Mouse (Mus musculus) CD8-positive naive resting alpha-beta T cell, adult 2 months (primary cell): ENCODE results near the gene Ints1.
A peak's percentile ranks its signal among the peaks of the same experiment; 100 is the strongest.

Experiments used
- DNase-seq, 2 experiments: peaks; one replicate each; pipeline ENCODE4 v3.0.0; 2022; ENCODE audit warnings: low read depth in 2 of 2, low spot score in 2 of 2

Gene Ints1

GRCm38 (mm10) chr5:139718949-139719348 is 56.5 kb downstream of the Ints1 start:
- DNase-seq = no peak

GRCm38 (mm10) chr5:139718540-139718939 is 56.9 kb downstream of the Ints1 start:
- DNase-seq = no peak

GRCm38 (mm10) chr5:139717723-139718122 is 57.8 kb downstream of the Ints1 start:
- peak in 1 of 2 experiments; percentile 28 for DNase-seq

GRCm38 (mm10) chr5:139706496-139706895 is 69.0 kb downstream of the Ints1 start:
- DNase-seq = no peak

- peak in 1 of 2 experiments; percentile 19 for DNase-seq
Observed at GRCm38 (mm10) chr5:139702905-139703304, 72.6 kb downstream of the Ints1 start.

GRCm38 (mm10) chr5:139702236-139702635 is 73.2 kb downstream of the Ints1 start:
- no peak for DNase-seq
